Mouse (Mus musculus): ENCODE measurements around the gene 4930522L14Rik.
A peak's percentile ranks its signal among the peaks of the same experiment; 100 is the strongest.
"Not testable (repeated sequence)": the region's sequence is repeated elsewhere in the genome, so short reads cannot be mapped to it uniquely, and the experiment has no call there.

Gene 4930522L14Rik

DNA sequence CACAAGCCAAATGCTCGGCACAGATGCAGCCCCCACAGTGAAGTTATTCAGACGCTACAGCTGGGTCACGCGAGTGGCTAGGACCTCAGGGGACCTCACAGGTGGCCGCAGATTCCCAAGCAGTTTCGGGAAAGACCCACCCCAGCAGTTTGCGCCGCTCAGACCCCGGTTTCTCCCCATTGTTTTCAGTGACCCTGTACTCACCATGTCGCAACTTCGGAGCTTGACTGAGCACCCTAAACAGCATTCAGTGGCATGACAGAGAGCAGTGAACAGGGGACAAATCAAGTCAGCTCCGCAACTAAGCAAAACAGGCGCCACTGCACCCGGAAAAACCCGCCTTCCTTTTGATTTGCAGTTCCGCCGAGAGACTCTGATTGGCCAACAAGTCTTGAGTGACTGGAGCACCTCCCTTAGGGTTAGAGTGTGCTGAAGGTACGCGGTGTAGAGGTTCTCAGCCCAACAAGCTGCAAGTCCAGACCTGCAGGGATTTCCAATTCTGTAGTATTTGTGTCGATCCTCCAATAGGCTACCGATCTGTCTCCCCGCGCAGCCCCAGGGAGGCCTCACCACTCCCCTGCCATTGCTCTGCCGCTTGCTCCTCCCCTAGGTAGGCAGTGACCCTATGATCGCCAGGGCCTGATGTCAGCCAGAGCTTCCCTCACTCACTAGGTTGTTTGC is at the start of gene 4930522L14Rik:
4930522L14Rik (minus strand) TSS at position 496 of the 681 bp plus-strand sequence.
- DNase-seq: peak; percentile 65 to 76

DNA sequence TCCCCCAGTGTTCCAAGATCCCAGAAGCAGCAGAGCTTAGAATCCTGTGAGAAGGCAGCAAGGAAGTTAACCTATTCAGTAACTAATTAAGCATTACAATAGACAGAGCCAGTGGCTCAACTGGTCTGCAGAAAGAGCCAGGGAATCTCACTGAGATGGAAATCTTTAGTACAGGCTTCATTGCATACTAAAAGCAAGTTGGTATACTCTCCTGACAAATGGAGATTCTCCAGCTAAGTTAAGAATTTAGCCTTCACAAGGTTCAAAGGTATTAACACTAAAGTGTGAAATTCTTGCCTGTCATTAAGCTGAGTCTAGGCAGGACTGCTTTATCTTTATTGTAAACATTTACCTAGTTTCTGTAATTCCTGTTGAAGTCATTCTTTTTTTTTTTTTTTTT is 49.8 kb upstream of the 4930522L14Rik start:
- DNase-seq: not testable (repeated sequence)

DNA sequence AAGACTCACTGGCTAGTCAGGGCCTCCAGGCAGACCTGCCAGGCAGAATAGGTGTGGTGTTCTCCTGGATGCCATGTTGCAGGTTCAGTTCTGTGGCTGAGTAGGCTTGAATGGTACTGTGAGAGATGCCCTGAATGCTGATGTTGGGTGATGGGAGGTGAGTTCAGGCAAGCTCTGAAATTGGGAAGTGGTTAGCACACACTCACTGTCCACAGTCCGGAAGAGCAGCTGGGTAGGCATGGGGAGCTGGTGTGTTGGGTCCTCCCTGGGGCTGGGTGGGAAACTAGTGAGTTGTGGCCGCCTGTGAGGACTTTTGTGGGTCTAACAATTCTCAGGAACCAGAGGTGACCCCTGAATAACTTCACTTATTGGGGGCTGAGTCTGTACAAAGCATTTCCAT is 48.3 kb upstream of the 4930522L14Rik start:
- not testable (repeated sequence) for DNase-seq

DNA sequence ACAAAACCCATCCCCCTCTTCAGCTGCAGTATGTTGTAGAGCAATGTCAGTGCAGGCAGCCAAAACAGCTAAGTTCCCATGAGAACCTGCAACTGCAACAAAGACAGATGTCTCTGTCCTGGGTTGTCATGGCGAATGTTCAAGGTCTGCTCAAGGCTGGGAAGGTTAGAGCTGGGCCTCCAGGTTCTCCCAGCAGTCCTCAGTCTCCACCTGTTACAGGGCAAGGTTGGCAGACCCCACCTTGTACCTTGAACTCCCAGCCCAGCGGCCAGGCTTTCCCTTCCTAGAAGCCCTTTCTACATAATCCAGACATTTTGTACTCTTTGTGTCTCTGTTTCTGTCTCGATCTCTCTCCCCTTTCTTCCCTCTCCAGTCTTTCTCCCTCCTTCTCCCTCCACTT is 45.3 kb upstream of the 4930522L14Rik start:
- not testable (repeated sequence) for DNase-seq

DNA sequence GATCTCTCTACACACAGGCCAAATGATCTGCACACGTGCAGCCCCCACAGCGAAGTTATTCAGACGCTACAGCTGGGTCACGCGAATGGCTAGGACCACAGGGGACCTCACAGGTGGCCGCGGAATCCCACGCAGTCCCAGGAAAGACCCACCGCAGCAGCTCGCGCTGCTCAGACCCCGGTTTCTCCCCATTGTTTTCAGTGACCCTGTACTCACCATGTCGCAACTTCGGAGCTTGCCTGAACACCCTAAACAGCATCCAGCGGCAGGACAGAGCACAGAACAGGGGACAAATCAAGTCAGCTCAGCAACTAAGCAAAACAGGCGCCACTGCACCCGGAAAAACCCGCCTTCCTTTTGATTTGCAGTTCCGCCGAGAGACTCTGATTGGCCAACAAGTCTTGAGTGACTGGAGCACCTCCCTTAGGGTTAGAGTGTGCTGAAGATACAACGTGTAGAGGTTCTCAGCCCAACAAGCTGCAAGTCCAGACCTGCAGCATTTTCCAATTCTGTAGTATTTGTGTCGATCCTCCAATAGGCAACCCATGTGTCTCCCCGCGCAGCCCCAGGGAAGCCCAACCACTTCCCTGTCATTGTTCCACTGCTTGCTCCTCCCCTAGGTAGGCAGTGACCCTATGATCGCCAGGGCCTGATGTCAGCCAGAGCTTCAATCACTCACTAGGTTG is 44.4 kb upstream of the 4930522L14Rik start:
- DNase-seq: peak; percentile 37 to 55

DNA sequence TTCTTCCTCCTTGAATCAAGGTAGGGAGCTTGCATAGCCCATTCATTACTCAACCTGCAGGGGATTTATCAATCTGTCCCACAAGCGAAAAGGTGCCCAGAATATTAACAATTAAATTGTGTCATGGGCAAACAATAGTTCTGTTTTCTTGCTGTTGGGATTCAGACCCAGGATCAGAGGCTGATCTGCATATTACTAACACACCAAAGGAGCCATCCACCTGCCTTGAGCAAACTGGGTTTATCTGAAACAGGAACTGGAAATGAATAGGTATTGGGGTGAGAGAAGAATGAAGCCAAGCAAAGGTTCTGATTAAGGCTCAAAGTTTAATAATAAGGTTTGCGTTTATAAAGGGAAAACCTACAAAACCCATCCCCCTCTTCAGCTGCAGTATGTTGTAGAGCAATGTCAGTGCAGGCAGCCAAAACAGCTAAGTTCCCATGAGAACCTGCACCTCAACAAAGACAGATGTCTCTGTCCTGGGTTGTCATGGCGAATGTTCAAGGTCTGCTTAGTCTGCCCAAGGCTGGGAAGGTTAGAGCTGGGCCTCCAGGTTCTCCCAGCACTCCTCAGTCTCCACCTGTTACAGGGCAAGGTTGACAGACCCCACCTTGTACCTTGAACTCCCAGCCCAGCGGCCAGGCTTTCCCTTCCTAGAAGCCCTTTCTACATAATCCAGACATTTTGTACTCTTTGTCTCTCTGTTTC is 541 bp upstream of the 4930522L14Rik start:
- DNase-seq: not testable (repeated sequence)

DNA sequence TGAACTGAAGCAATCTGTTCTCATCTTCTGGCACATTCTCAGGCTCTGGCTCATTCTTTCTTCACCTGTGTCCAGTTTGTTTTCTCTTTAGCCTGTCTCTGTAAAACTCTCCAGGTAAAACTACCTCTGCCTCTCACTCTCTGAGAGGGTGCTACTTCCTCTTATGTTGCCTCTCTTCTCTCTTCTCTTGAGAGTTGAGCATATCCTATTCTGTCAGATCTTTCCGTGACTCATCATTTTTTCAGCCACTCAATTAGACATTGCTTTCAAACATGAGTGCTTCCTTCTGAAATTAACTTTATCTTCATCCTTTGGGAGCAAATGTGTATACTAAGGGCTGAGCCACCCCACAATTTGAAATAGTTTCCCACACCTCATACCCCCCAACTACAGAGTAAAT is 6.6 kb downstream of the 4930522L14Rik start:
- DNase-seq: not testable (repeated sequence)

DNA sequence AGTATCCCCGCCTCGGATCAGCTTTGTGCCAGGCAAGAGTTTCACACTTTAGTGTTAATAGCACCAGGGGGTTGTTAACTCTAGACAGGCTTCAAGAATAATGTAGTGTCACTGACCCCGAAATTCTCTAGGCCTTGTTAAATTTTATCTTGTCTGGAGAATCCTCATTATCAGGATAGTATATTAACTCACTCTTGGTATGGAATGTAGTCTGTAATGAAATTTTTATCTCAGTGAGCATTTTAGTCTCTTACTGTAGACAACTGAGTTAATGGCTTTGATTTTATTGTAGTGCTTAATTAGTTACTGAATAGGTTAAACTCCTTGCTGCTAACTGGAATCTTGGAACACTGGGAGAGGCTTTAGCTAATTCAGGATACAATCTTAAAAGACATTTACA is 34.3 kb downstream of the 4930522L14Rik start:
- peak; percentile 4 to 7 for DNase-seq

DNA sequence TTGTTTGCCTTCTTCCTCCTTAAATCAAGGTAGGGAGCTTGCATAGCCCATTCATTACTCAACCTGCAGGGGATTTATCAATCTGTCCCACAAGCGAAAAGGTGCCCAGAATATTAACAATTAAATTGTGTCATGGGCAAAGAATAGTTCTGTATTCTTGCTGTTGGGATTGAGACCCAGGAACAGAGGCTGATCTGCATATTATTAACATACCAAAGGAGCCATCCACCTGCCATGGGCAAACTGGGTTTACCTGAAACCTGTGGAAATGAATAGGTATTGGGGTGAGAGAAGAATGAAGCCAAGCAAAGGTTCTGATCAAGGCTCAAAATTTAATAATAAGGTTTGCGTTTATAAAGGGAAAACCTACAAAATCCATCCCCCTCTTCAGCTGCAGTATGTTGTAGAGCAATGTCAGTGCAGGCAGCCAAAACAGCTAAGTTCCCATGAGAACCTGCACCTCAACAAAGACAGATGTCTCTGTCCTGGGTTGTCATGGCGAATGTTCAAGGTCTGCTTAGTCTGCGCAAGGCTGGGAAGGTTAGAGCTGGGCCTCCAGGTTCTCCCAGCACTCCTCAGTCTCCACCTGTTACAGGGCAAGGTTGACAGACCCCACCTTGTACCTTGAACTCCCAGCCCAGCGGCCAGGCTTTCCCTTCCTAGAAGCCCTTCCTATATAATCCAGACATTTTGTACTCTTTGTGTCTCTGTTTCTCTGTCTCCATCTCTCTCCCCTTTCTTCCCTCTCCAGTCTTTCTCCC is 60.3 kb downstream of the 4930522L14Rik start:
- DNase-seq: not testable (repeated sequence)

DNA sequence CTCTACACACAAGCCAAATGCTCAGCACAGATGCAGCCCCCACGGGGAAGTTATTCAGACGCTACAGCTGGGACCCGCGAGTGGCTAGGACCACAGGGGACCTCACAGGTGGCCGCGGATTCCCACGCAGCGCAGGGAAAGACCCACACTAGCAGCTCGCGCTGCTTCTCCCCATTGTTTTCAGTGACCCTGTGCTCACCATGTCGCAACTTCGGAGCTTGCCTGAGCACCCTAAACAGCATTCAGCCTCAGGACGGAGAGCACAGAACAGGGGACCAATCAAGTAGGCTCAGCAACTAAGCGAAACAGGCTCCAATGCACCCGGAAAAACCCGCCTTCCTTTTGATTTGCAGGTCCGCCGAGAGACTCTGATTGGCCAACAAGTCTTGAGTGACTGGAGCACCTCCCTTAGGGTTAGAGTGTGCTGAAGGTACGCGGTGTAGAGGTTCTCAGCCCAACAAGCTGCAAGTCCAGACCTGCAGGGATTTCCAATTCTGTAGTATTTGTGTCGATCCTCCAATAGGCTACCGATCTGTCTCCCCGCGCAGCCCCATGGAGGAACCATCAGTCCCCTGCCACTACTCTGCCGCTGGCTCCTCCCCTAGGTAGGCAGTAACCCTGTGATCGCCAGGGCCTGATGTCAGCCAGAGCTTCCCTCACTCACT is 61.0 kb downstream of the 4930522L14Rik start, which contains the start of gene 5430403G16Rik:
5430403G16Rik (minus strand) TSS at position 505 of the 665 bp plus-strand sequence.
- peak; percentile 81 to 86 for DNase-seq

Data from kidney, postnatal 36 days (tissue).